ENCODE assay signal across 35 mouse cellular contexts in genomic region chr10:109950296-109950695, GRCm38 (mm10).
DNase-seq lines count a peak whose midpoint lies in the region; ATAC-seq and TF ChIP-seq lines count a peak whose summit lies in the region.
"Had no signal": no experiment of that assay in that cellular context is flagged by ENCODE, and none has a peak within 500 bp of the region (broad histone marks: within the 10 kb centered on the region; RNA-seq: fewer than 3 reads in every experiment).

No protein-coding gene starts in this region.

- H3K36me3 ChIP-seq in kidney, embryonic 14.5 days (ENCODE audit: control insufficient read depth, insufficient read depth, low read length): no peaks in the 10 kb centered on the region
- no peaks in the 10 kb centered on the region for H3K36me3 ChIP-seq in lung, embryonic 14.5 days (ENCODE audit: insufficient read depth)
- H3K36me3 ChIP-seq: embryonic facial prominence, embryonic 13.5 days; forebrain, embryonic 12.5 days; hindbrain, embryonic 13.5 days; limb, embryonic 13.5 days; liver, embryonic 12.5 days had no signal

- no peak overlapping the region for H3K4me3 ChIP-seq in kidney, embryonic 14.5 days (ENCODE audit: low read length)
- H3K4me3 ChIP-seq in lung, embryonic 14.5 days (ENCODE audit: low read depth, low read length): no peak overlapping the region
- H3K4me3 ChIP-seq: embryonic facial prominence, embryonic 13.5 days; erythroblast, embryonic 14.5 days; forebrain, embryonic 12.5 days; hindbrain, embryonic 13.5 days; layer of hippocampus, adult 2 months; left cerebral cortex, adult 2 months; limb, embryonic 13.5 days; liver, embryonic 12.5 days had no signal

- TF ChIP-seq CTCF in lung, embryonic 14.5 days (IDR thresholded peaks at IDR 0.05; ENCODE audit: low read depth): no peak
- no peak for TF ChIP-seq CTCF in brain, embryonic 14.5 days (IDR thresholded peaks at IDR 0.05; ENCODE audit: borderline replicate concordance, extremely low read depth, insufficient read depth, insufficient read length)

- peak; percentile 66; the same call in 1 of the 2 replicates for ATAC-seq in kidney, embryonic 14.5 days (ENCODE audit: low FRiP score, low TSS enrichment)
- ATAC-seq in lung, embryonic 14.5 days (ENCODE audit: insufficient read depth): peak; percentile 47; the same call in 1 of the 2 replicates
- ATAC-seq: activated CD4-positive, CD25-positive, alpha-beta regulatory T cell, adult 4 months; intestine, postnatal 0 days; liver, embryonic 12.5 days; liver, postnatal 0 days; lung, postnatal 0 days had no signal

- TF ChIP-seq POLR2A in brain, embryonic 14.5 days (IDR thresholded peaks at IDR 0.05; ENCODE audit: borderline replicate concordance, extremely low read depth, insufficient read depth, insufficient read length, poor library complexity, severe bottlenecking): no peak

- H3K9me3 ChIP-seq in kidney, embryonic 14.5 days (ENCODE audit: control insufficient read depth, low read length): no peaks in the 10 kb centered on the region
- H3K9me3 ChIP-seq in lung, embryonic 14.5 days (ENCODE audit: low read depth, low read length): no peaks in the 10 kb centered on the region
- H3K9me3 ChIP-seq: embryonic facial prominence, embryonic 13.5 days; forebrain, embryonic 12.5 days; hindbrain, embryonic 13.5 days; limb, embryonic 13.5 days; liver, embryonic 12.5 days had no signal

- H3K9ac ChIP-seq in kidney, embryonic 14.5 days (ENCODE audit: low read depth, low read length): no peak overlapping the region
- no peak overlapping the region for H3K9ac ChIP-seq in lung, embryonic 14.5 days
- H3K9ac ChIP-seq: embryonic facial prominence, embryonic 13.5 days; forebrain, embryonic 12.5 days; hindbrain, embryonic 13.5 days; limb, embryonic 13.5 days; liver, embryonic 12.5 days; liver, postnatal 0 days had no signal

- H3K27ac ChIP-seq in kidney, embryonic 14.5 days (ENCODE audit: low read depth, low read length): no peak overlapping the region
- no peak overlapping the region for H3K27ac ChIP-seq in lung, embryonic 14.5 days (ENCODE audit: low read depth)
- H3K27ac ChIP-seq: embryonic facial prominence, embryonic 13.5 days; forebrain, embryonic 12.5 days; hindbrain, embryonic 13.5 days; layer of hippocampus, adult 2 months; left cerebral cortex, adult 2 months; limb, embryonic 13.5 days; liver, embryonic 12.5 days; macrophage; stomach, postnatal 0 days had no signal

- H3K27me3 ChIP-seq in kidney, embryonic 14.5 days (ENCODE audit: control insufficient read depth, insufficient read depth, low read length): no peaks in the 10 kb centered on the region
- H3K27me3 ChIP-seq in lung, embryonic 14.5 days (ENCODE audit: insufficient read depth, low read length): no peaks in the 10 kb centered on the region
- H3K27me3 ChIP-seq: embryonic facial prominence, embryonic 13.5 days; forebrain, embryonic 12.5 days; hindbrain, embryonic 13.5 days; limb, embryonic 13.5 days; liver, embryonic 12.5 days had no signal

- H3K4me2 ChIP-seq in kidney, embryonic 14.5 days (replicated peaks; ENCODE audit: low read depth, low read length): no peak overlapping the region
- H3K4me2 ChIP-seq in lung, embryonic 14.5 days: no peak overlapping the region
- H3K4me2 ChIP-seq: embryonic facial prominence, embryonic 13.5 days; forebrain, embryonic 12.5 days; heart, embryonic 11.5 days; hindbrain, embryonic 13.5 days; limb, embryonic 13.5 days; liver, embryonic 12.5 days had no signal

- WGBS in kidney, embryonic 14.5 days: 45% methylated on average over 3 of the region's 3 CpGs
- 56% methylated on average over 3 of the region's 3 CpGs for WGBS in lung, embryonic 14.5 days

- no peaks in the 10 kb centered on the region for H3K4me1 ChIP-seq in kidney, embryonic 14.5 days (ENCODE audit: control insufficient read depth, insufficient read depth, low read length)
- H3K4me1 ChIP-seq in lung, embryonic 14.5 days (ENCODE audit: insufficient read depth): no peaks in the 10 kb centered on the region
- H3K4me1 ChIP-seq: embryonic facial prominence, embryonic 13.5 days; forebrain, embryonic 12.5 days; limb, embryonic 13.5 days; liver, embryonic 12.5 days had no signal

- DNase-seq in cerebellum, adult 9-10 months: peak; percentile 5
- no peak for DNase-seq in cerebellum, adult 8-10 months
- no peak for DNase-seq in kidney, postnatal 10 days
- DNase-seq in lung, embryonic 14.5 days: peak; percentile 18
- no peak for DNase-seq in lung, postnatal 25 days (ENCODE audit: low spot score)
- peak; percentile 47 for DNase-seq in brain, embryonic 14.5 days (ENCODE audit: low read depth)
- no peak for DNase-seq in gastrocnemius, postnatal 25 days
- DNase-seq: adrenal gland, adult 2 months; adrenal gland, postnatal 36 days; cerebellum, adult 9-11 months; embryo, embryonic 11 days; gastrocnemius, postnatal 36 days; heart, adult 18-20 months; heart, postnatal 36 days; kidney, postnatal 14 days; liver, postnatal 0 days; midbrain, embryonic 14.5 days; right cerebral cortex, postnatal 4 days; thymus, adult 18-20 months; thymus, postnatal 36 days had no signal

Comparison
In these comparisons a context has a peak if more than half of its experiments do, and no peak if none do; other contexts are left out.
1. DNase-seq: peak in cerebellum, adult 9-10 months (single experiment), lung, embryonic 14.5 days (single experiment) and brain, embryonic 14.5 days (single experiment); none in cerebellum, adult 8-10 months (single experiment), kidney, postnatal 10 days (single experiment), lung, postnatal 25 days (single experiment) and gastrocnemius, postnatal 25 days (single experiment).